Mouse (Mus musculus) forebrain, embryonic 14.5 days (tissue): ENCODE measurements around the gene Clip2. TPM values are rescaled to one million over a fixed set of nuclear protein-coding genes. Genes with fewer than 3 reads are reported as not detected.

Source experiments
- ATAC-seq: fragments of 200-750 bp; cut with Nextera tagmentation; 2 replicates; pipeline ENCODE4 v1.8.0; 2017; ENCODE audit warnings: mild to moderate bottlenecking, moderate library complexity
- DNase-seq: peaks from one replicate; pipeline ENCODE4 v3.0.0-alpha.2; 2015; ENCODE audit warnings: low spot score
- H3K27ac ChIP-seq: fragments of 300-500 bp; sonication (generic); 2 replicates; pipeline ENCODE4 v1.5.1; 2014; ENCODE audit warnings: low read depth, mild to moderate bottlenecking, control low read depth, low read length, moderate library complexity
- H3K27me3 ChIP-seq: fragments of 300-500 bp; sonication (generic); replicated peaks from 2 replicates; pipeline ENCODE4 v1.6.1; 2014; ENCODE audit warnings: low read length, control low read depth, mixed read lengths; ENCODE audit not compliant: control insufficient read depth, insufficient read depth
- H3K36me3 ChIP-seq: fragments of 300-500 bp; sonication (generic); 2 replicates; pipeline ENCODE4 v1.6.1; 2014; ENCODE audit warnings: low read length, control low read depth; ENCODE audit not compliant: control insufficient read depth, insufficient read depth
- H3K4me1 ChIP-seq: fragments of 300-500 bp; sonication (generic); 2 replicates; pipeline ENCODE4 v1.6.1; 2014; ENCODE audit warnings: antibody characterized with exemption, low read length, control low read depth; ENCODE audit not compliant: control insufficient read depth, insufficient read depth
- H3K4me2 ChIP-seq: fragments of 300-500 bp; sonication (generic); 2 replicates; pipeline ENCODE4 v1.6.1; 2014; ENCODE audit warnings: mild to moderate bottlenecking, control low read depth, low read length
- H3K4me3 ChIP-seq: fragments of 300-500 bp; sonication (generic); 2 replicates; pipeline ENCODE4 v1.5.1; 2014; ENCODE audit warnings: low read depth, low read length, control low read depth
- H3K9ac ChIP-seq: fragments of 300-500 bp; sonication (generic); 2 replicates; pipeline ENCODE4 v1.6.1; 2014; ENCODE audit warnings: mild to moderate bottlenecking, low read length, control low read depth, moderate library complexity
- H3K9me3 ChIP-seq: fragments of 300-500 bp; sonication (generic); replicated peaks from 2 replicates; pipeline ENCODE4 v1.6.1; 2016; ENCODE audit warnings: low read length, control low read depth, mixed read lengths; ENCODE audit not compliant: control insufficient read depth
- WGBS: fragments of 180-500 bp; shearing (Covaris S2); extraction: QIAGEN DNeasy Blood & Tissue Kit; methylation state at CpG from one replicate; pipeline ENCODE4 v1.1.7; 2014; 5-methylcytosine and 5-hydroxymethylcytosine counted together
- polyA plus RNA-seq: library from polyadenylated mRNA; unstranded; fragments of >200 nt; fragmentation: Nextera tagmentation; extraction: Ambion mirVana; gene quantifications from 2 replicates; pipeline ENCODE4 v1.2.1, GENCODE M21; 2014

Clip2 gene
- polyA plus RNA-seq, 1 experiment from 2014 or later = 11.1 TPM

DNA sequence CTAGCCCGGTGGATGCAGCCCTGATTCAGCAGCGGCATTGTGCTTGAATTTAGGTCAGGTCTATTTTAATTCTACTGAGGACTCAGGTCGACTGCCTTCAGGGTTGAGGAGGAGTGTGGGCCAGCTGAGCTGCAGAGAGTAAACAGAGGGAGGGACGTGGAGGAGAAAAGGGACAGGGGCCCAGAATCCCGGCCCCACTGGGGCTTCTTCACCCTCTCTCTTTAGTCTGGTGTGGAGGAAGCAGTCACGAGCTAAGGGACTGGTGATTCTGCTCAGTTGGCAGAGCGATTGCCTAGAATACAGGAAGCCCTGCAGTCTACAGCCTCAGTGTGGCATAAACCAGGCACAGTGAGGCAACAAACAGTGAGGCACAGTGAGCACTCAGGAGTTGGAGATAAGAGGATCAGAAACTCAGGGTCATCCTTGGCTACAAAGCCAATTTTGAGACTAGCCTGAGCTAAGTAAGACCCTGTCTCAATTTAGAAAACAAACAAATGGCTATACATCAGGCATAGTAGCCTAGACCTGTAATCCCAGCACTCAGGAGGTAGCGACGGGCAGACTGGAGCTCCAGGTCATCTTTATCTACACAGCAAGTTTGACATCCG is 84.0 kb downstream of the Clip2 start:
- no peaks in the 10 kb centered on the region for H3K9me3 ChIP-seq
- no peak overlapping the region for H3K4me2 ChIP-seq
- no peaks in the 10 kb centered on the region for H3K36me3 ChIP-seq
- H3K9ac ChIP-seq = no peak overlapping the region
- no peaks in the 10 kb centered on the region; the same call in 1 of the 2 replicates for H3K4me1 ChIP-seq
- ATAC-seq (no peak), DNase-seq (no peak)
- no peak overlapping the region for H3K27ac ChIP-seq
- no peak overlapping the region for H3K4me3 ChIP-seq
- 76% methylated on average over 10 of the region's 10 CpGs for WGBS
- no peaks in the 10 kb centered on the region for H3K27me3 ChIP-seq

DNA sequence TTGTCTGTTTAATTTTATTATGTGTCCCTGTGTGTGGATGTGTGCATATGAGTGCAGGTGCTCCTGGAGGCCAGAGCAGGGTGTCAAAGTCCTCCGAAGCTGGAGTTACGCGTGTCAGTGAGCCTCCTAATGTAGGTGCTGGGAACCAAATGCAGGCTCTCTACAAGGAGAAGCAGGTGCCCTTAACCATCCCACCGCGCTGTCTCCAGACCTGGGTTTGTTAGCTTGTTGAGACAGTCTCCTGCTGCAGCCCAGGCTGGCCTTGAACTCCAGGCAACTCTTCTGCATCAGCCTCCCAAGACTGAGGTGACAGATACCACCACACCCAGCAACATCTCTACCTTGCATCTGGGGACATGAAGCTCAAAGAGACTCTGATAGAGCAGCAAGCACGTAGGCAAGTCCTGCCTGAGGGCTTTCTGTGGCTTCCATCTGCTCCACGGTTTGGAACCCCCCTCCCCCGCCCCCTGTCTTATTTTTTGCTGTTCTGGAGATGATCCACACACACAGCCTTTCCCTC is 85.1 kb downstream of the Clip2 start:
- H3K9me3 ChIP-seq = no peaks in the 10 kb centered on the region
- no peaks in the 10 kb centered on the region for H3K36me3 ChIP-seq
- no peak overlapping the region for H3K9ac ChIP-seq
- DNase-seq = peak; percentile 40
- no peak overlapping the region for H3K4me2 ChIP-seq
- H3K4me3 ChIP-seq = no peak overlapping the region
- ATAC-seq = 0 out of 2 replicates have a peak, but pooled peaks have one; percentile 7
- H3K4me1 ChIP-seq = no peaks in the 10 kb centered on the region; the same call in 1 of the 2 replicates
- 61% methylated on average over 8 of the region's 8 CpGs for WGBS
- H3K27me3 ChIP-seq = no peaks in the 10 kb centered on the region
- H3K27ac ChIP-seq = peak overlapping the region; percentile 27; the same call in 1 of the 2 replicates

DNA sequence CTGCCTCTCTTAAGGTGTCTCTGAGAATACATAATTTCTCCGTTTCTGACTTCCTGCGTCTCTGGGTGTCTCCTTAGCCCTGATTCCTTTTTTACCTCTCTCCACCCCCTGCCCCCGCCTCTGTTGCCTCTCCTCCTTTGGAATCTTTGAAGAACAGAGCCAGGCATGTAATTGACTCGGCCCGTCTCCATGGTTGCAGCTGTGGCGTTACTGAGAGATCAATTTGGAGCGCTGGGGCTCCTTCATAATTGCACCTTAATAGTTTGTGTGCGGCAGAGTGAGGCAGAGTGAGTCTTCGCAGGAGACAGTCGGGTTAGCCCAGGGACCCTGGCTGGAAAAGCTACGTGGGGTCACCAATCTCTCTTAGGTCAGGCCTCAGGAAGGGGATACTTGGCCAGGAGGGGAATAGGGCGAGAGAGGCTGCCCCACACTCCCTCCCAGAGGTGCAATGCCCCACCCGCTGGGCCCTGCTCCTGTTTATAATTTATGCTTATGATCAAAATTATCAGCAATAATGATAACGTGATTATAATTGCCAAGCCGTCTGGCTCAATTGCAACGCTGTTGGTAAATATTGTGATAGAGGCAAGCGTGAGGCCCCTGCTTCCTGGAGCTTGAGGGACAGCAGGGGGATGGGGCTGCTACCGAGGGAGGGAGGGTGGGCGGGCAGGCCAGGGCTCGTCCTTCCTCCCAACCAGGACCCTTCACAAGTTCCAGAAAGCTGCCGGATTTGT is 85.8 kb downstream of the Clip2 start:
- Histone ChIP-seq H3K4me1 (no peaks in the 10 kb centered on the region; the same call in 1 of the 2 replicates), H3K27me3 (no peaks in the 10 kb centered on the region), H3K4me3 (no peak overlapping the region), H3K36me3 (no peaks in the 10 kb centered on the region), H3K9ac (peak overlapping the region; percentile 13; the same call in 1 of the 2 replicates), H3K27ac (peak overlapping the region; percentile 65), H3K9me3 (no peaks in the 10 kb centered on the region), H3K4me2 (0 out of 2 replicates have a peak overlapping the region, but pooled peaks have one; percentile 1)
- peak; percentile 72 for DNase-seq
- ATAC-seq = peak; percentile 77
- WGBS = 13% methylated on average over 21 of the region's 21 CpGs

GRCm38 (mm10) chr5:134465197-134465596 is 87.0 kb downstream of the Clip2 start:
- Histone ChIP-seq H3K9me3 (no peaks in the 10 kb centered on the region), H3K27ac (no peak overlapping the region), H3K4me1 (no peaks in the 10 kb centered on the region; the same call in 1 of the 2 replicates), H3K36me3 (no peaks in the 10 kb centered on the region), H3K27me3 (no peaks in the 10 kb centered on the region), H3K4me3 (no peak overlapping the region), H3K4me2 (no peak overlapping the region), H3K9ac (no peak overlapping the region)
- WGBS = 83% methylated on average over 1 of the region's 1 CpGs
- no peak for ATAC-seq
- no peak for DNase-seq

- H3K4me3 ChIP-seq = no peak overlapping the region
- no peaks in the 10 kb centered on the region; the same call in 1 of the 2 replicates for H3K4me1 ChIP-seq
- no peak overlapping the region for H3K9ac ChIP-seq
- no peaks in the 10 kb centered on the region for H3K27me3 ChIP-seq
- DNase-seq (no peak), ATAC-seq (no peak)
- H3K4me2 ChIP-seq = no peak overlapping the region
- H3K27ac ChIP-seq = no peak overlapping the region
- 87% methylated on average over 5 of the region's 5 CpGs for WGBS
- no peaks in the 10 kb centered on the region for H3K9me3 ChIP-seq
- no peaks in the 10 kb centered on the region for H3K36me3 ChIP-seq
Measured at GRCm38 (mm10) chr5:134464225-134464624, 88.0 kb downstream of the Clip2 start.

- ATAC-seq = no peak
- H3K4me1 ChIP-seq = no peaks in the 10 kb centered on the region; the same call in 1 of the 2 replicates
Measured at GRCm38 (mm10) chr5:134462731-134463130, 89.5 kb downstream of the Clip2 start.

DNA sequence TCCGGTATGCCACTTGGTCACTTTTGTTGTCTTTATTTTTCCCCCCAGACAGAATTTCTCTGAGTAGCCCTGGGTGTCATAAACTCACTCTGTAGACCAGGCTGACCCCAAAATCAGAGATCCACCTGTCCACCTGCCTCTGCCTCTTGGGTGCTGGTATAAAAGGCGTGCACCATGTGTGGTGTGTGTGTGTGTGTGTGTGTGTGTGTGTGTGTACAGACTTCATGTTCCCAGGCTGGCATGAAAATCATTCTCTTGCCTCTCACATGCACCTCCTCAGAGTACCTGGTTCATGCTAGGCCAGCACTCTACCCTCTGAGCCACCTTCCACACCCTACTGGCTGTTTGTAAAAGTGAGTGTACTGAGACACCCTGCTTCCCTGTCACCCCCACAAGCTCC is 89.9 kb downstream of the Clip2 start:
- DNase-seq (no peak), ATAC-seq (no peak)
- H3K27ac ChIP-seq = no peak overlapping the region
- no peak overlapping the region for H3K9ac ChIP-seq
- no peaks in the 10 kb centered on the region for H3K9me3 ChIP-seq
- WGBS = 88% methylated on average over 2 of the region's 2 CpGs
- H3K27me3 ChIP-seq = no peaks in the 10 kb centered on the region
- no peak overlapping the region for H3K4me3 ChIP-seq
- no peak overlapping the region for H3K4me2 ChIP-seq
- H3K36me3 ChIP-seq = no peaks in the 10 kb centered on the region
- H3K4me1 ChIP-seq = no peaks in the 10 kb centered on the region; the same call in 1 of the 2 replicates

More at GRCm38 (mm10) chr5:134462731-134463130, 89.5 kb downstream of the Clip2 start:
- Histone ChIP-seq H3K4me2 (no peak overlapping the region), H3K27me3 (no peaks in the 10 kb centered on the region), H3K9ac (no peak overlapping the region), H3K9me3 (no peaks in the 10 kb centered on the region), H3K36me3 (no peaks in the 10 kb centered on the region), H3K4me3 (no peak overlapping the region), H3K27ac (no peak overlapping the region)
- DNase-seq = no peak
- WGBS = 79% methylated on average over 8 of the region's 8 CpGs

GRCm38 (mm10) chr5:134460546-134460945 is 91.7 kb downstream of the Clip2 start:
- 94% methylated on average over 4 of the region's 4 CpGs for WGBS

GRCm38 (mm10) chr5:134459096-134459495 is 93.1 kb downstream of the Clip2 start:
- Histone ChIP-seq H3K27me3 (no peaks in the 10 kb centered on the region), H3K9me3 (no peaks in the 10 kb centered on the region), H3K9ac (no peak overlapping the region), H3K4me1 (peaks cover 12% of the 10 kb centered on the region), H3K36me3 (no peaks in the 10 kb centered on the region), H3K4me2 (no peak overlapping the region), H3K27ac (no peak overlapping the region), H3K4me3 (no peak overlapping the region)
- DNase-seq = no peak
- no peak for ATAC-seq
- WGBS = 89% methylated on average over 7 of the region's 7 CpGs

More at GRCm38 (mm10) chr5:134460546-134460945, 91.7 kb downstream of the Clip2 start:
- Histone ChIP-seq H3K9me3 (no peaks in the 10 kb centered on the region), H3K4me3 (no peak overlapping the region), H3K4me1 (no peaks in the 10 kb centered on the region), H3K36me3 (no peaks in the 10 kb centered on the region), H3K9ac (no peak overlapping the region), H3K4me2 (no peak overlapping the region), H3K27me3 (no peaks in the 10 kb centered on the region), H3K27ac (no peak overlapping the region)
- no peak for ATAC-seq
- no peak for DNase-seq
